Mouse (Mus musculus) left cerebral cortex, adult 8-10 months (tissue): ENCODE results near the gene Rnase11. TPM values are rescaled to one million over a fixed set of nuclear protein-coding genes. Genes with fewer than 3 reads are reported as not detected.
"Not testable (repeated sequence)": the region's sequence is repeated elsewhere in the genome, so short reads cannot be mapped to it uniquely, and the experiment has no call there.

Experiments
- DNase-seq, 2 experiments: peaks; one replicate each; pipeline ENCODE4 v3.0.0; 2022; ENCODE audit warnings: low spot score in 2 of 2
- total RNA-seq, 4 experiments: library from RNA; stranded (reverse); gene quantifications; 2 replicates each; pipeline ENCODE4 v1.2.4; 2022

Gene Rnase11
- total RNA-seq, 4 experiments from 2014 or later = not detected

DNA sequence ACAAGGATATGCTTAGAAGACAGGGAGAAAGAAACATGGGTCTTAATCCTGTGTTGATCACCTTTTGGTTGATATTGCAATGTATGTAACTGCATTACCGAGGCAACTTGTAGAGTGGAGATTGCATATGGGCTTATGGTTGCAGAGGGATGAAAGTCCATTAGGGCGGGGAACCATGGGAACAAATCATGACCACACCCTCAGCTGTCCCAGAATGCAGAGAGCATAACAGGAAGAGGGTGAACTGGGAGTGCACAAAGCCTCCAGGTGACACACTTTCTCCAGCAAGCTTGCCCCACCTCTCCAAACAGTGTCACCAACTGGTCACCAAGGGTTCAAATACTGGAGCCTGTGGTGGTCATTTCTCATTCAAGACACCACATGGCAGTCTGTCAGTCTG is 31.1 kb upstream of the Rnase11 start:
- no peak for DNase-seq

DNA sequence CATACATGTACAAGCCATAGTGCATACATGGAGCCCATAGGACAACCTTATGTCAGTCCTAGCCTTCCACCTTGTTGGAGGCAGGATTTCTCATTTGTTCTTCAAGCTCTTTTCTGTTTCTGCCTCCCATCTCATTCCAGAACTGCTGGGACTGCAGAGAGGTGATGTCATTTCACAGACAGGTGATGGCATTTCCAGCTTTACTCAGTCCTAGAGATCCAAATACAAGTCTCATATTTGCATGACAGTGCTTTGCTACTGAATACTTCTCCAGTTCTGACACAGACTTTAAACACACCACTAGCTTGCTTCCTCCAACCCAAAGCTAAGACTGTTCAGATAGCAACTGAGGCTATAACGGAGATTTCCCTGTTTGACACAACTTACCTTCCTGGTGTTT is 29.2 kb upstream of the Rnase11 start:
- no peak for DNase-seq

DNA sequence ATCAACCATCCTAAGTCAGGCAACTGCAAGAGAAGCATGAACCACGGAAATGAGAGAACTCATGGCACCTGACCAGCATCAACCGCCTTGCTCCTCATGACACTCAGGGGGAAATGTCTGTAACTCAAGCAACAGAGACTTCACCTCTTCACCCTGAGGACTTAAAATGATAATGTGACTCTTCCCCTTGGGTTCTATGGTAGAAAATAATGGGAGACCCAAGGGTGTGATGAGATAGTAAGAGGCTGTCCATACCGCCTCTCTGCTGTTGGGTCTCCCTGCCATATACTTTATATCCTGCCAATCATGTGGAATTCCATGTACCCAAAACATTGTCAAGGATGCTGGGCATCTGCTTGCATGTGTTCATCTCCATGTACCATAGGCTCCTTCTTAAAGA is 24.4 kb upstream of the Rnase11 start, which contains the start of gene Olfr750:
Gene Olfr750 (minus strand): TSS at position 101 of the 400 bp plus-strand sequence.
- no peak for DNase-seq

DNA sequence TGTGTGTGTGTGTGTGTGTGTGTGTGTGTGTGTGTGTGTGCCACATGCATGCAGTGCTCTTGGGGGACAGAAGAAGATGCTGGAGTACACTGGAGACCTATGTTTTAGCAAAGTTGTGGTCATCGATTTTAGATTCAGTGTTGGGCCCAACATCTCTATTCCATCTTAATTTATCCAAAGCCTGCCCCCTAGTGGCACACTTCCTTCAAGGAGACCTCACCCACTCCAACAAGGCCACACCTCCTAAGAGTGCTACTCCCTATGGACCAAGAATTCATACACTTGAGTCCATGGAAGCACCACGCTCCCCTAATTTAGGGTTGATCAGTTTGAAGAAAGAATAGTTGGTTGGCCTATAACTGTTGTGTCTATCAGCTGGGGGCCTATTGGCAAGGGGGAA is 19.7 kb upstream of the Rnase11 start:
- DNase-seq = no peak

DNA sequence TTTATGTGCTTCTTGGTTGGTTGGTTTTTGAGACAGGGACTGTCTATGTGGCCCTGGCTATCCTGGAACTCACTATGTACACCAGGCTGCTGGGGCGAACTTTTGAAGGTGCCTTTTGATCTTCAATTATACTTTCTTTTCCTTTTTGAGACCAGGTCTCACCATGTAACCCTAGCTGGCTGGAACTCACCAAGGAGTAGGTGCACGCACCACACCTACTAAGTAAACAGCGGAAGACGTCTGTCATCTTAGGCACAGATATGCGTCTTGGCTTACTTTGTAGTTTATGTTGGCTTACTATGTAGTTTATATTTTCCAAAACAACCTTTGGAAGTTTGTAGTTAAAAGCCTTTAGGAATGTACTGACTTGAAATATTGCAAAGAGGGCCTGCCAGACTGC is 19.0 kb upstream of the Rnase11 start:
- no peak for DNase-seq

DNA sequence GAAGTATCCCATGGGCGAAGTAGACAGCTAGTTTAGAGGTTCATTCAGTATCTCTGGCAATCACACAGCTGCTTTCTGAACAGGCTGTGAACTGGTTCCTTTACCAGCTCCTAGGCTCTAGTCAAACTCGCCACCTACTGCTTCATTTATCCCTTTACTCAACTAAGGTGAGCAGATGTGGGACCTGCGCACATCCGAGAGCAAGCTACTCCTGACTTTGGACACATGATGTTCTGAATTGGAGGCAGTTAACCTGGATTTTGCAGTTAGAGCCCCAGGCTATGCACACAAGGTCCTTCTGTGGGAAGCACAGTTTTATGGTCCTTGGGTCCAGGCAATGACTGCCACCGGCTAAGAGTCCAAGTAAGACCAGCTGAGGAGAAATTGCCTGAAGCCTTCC is 10.8 kb upstream of the Rnase11 start:
- no peak for DNase-seq

DNA sequence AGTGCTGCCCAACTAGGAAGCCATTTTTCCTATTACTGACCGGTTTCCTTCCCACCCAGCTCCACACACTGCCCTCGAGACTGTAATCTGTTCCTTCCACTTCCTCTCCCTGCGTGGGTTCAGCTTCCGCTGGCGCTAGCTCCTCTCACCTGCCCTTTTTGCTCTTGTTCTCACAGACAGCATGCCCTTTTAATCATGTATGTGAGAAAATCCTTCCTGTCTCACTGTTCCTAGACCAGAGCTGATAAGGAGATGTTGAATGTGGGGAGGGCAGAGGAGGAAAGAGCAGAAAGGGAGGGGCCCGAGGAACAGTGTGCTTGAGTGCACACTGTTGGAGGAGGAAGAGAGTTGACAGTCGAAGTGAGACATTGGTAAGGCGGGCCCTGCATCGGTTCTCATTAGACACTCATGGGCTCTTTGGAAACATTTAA is 7.5 kb upstream of the Rnase11 start, which contains the start of gene Rnase12:
Gene Rnase12 (minus strand): TSS at position 261 of the 431 bp plus-strand sequence.
- DNase-seq = no peak

DNA sequence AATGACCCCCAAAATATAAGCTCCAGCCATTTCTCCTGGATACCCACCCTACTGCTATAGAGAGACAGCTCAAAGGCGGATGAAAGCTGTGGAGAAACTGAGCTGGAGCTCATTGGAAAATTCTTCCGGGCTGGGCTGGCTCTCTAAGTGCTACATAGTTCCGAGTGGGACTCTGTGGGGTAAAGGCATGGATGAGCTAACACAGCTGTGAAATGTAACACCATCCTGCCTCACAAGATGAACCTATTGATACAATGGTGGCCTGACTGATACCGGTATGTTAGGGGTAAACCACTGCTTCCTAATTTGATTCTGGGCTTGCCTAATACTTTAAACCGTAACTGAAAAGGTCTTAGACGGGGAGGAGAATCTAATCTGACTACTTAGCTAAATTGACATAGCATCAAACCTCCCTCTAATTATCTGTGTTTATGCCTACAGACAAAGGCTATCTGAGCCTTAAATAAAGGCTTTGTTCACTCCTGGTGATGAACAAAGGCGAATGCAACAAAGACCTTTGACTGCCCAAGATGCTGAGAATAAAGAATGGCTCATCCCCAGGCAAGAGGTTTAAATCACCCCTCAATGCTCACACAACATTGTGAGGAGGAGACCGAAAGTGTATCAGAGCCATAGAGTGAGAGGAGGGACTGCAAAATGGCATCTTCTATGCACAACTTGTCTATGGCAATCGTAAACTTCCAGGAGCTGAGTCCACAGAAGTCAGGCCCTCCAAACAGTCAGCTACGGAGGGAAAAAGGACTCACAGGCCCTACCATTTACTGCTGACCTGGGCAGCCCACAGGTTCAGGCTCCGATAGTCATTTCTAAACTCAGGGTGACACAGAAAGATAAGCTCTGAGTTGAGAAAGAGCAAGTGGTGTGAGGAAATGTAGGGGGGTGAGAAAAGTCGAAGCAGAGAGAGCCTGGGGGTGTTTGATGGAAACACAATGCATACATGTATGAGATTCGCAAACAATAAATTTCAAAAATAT is 4.6 kb upstream of the Rnase11 start:
- DNase-seq = no peak

DNA sequence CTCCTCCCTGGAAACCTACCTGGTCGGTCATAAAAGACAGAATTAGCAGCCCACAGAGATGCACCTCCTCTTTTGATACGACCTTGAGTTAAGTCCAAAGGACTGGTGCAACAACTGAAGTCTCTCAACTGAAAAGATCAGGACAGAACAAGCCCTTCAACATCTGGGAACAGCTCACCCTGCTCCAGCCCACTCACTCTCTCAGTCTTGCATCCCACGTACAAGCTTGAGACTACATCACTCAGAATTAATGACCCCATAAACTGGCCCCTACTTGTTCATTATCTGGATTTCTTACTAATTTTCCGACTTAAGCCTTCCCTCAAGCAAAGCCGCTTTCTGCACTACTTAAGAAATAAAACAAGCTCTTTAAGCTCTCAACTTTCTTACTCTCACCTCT is 3.2 kb upstream of the Rnase11 start:
- no peak for DNase-seq

DNA sequence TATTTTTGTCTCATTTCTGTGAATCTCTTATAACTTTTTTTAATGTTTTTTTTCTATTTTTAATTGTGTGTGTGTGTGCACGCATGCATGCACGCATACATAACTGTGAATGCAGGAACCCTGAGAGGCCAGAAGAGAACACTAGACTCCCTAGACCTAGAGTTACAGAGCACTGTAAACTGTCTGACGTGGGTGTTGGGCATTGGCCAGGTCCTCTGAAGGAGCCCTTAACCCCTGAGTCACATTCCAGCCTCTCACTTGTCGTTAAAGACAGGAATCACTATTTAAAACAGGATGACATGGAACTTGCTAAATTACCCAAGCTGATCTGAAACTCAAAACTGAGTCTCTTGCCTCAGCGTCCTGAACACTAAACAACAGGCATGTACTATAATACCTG is 2.0 kb upstream of the Rnase11 start:
- DNase-seq = no peak

DNA sequence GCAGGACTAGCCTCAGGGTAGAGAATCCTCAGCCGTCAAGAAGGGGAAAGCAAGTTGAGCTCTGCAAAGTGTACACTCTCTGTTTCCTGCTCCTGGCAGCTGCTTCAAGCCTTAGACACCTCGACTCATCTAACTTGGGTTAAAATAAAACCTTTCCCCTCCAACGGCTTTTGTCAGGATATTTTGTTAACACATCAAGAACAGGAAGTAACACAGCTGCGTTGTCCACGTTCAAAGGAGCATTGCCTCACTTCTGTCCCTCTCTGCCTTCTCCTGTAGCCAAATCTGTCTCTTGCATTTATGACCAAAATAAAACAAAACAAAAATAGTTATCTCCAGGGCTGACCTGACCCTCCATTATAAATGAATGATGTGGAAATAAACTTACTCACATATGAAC is 2.1 kb downstream of the Rnase11 start:
- DNase-seq = no peak

DNA sequence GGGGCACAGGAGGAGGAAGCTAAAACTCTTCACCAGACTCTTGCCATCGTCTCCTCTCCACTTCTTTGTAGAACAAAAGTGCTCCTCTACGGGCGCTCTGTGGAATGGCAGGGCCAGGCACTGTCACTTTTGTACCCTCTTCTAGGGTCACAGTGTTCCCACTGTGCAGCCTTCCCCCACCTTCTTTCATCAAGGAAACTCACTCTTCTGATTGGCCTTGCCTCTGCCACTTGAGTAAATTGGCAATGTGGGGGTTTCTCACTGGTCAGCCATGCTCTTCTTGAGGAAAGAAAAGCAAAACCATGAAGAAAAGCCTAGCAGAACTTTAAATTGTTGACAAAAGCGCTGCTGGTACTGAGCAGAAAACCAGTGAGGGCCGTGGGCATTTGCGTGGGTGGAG is 8.2 kb downstream of the Rnase11 start, which contains the start of gene Rnase9:
Gene Rnase9 (minus strand): TSS at position 101 of the 400 bp plus-strand sequence.
- DNase-seq = no peak

DNA sequence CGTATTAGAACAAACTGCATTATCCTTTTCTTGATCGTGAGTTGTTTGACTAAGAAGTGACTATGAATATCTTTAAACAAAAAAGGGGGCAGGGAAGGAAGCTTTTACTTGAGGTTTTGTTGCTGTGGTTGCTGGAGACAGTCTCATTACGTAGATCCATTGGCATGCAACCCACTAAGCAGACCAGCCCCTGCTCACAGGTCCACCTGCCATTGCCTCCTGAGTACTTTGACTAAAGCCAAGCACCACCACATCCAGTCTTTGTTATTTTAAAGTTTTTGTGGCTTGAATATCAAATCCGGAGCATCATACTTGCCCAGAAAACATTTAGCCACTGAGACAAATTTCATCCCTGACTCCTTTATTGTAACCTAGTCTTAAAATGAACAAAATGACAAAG is 13.7 kb downstream of the Rnase11 start:
- no peak for DNase-seq

DNA sequence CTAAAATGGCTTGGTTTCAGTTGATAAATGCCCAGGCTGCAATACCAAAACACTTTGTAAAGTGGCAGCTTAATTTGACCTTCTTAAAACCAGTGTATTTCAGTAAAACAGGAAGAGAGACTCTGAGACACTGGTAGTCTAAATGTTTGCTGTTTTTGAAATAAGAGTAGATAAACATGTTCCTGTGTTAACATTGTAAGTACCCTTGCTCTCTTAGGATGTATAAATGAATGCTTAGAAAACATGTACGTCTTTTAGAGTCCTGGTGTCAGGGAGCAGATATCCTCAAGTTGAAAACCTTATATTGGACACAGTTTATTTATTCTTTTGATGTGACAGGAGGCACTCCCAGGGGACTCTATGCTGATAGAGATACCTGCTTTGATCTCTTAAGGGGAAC is 14.8 kb downstream of the Rnase11 start:
- DNase-seq = no peak

DNA sequence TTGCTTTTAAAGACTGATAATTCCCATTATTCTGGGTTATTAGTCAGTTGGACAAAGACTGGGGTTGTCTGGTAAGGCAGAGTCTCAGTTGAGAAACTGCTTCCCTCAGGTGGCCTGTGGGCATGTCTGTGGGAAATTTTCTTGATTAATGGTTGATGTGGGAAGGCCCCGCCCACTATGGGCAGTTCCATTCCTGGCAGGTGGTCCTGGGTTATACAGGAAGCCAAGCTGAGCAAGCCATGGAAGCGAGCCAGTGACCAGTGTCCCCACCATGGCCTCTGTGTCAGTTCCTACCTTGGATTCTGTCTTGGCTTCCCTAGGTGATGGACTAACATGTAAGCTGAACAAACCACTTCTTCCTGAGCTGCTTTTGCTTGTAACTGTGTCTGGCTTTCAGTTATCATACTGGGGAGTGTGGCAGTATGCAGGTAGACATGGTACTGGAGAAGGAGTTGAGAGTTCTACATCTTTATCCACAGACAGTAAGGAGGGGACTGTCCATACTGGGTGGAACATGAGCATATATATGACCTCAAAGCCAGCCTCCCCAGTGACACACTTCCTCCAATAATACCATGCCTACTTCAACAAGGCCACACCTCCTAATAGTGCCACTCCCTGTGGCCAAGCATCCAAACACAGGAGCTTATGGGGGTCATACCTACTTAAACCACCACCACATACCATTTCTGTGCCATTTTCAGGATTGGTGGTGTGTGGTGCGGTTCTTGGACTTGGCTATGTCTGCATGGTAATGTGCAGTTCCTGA is 22.4 kb downstream of the Rnase11 start:
- no peak for DNase-seq

DNA sequence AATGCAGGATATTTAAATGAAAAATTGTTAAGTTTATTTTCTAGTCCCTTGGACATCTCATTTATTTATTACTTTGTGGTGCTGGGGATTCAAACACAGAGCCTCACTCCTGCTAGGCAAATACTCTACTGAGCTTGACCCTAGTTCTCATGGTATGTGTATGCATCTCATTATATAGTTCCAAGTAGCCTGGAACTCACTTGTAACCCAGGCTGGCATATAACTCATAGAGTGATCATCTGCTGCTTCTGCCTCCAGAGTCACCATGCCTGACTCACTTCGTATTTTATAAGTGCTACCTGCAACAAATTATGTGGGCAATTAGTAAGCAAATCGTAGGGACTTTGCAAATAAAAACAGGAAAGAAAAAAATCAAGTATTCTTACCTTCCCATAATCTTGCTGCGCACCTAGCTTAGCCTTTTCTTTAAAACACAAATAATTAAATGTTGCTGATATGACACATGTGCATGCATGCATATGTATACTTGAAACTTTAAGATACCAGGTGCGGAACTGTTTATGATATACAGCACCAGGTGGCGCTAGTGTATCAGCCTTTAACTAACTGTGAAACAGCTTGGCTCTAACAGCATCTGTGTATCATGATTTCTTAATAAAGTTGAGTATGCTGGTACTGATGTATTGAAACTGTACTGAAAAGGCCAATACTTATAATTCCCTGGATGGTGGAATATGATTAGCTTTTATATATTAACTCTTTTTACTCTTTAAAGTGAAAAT is 23.4 kb downstream of the Rnase11 start:
- DNase-seq = peak; percentile 17 to 23

DNA sequence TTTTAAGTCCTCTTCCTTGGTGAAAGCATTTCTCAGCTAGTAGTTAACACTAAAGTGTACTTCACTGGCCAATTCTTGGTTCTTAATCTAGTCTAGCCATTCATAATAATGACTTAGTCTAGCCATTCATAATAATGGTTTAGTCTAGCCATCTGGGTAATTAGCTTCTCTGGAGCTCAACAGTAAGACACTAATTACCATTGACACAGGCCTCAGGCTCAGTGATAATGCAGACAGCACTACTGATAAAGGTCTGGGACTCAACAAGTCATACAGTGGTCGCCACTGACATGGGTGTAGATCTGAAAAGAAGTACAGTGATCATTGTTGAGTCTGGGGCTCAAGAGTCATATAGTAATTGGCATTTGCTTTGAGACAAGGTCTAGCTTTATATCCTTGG is 25.1 kb downstream of the Rnase11 start:
- no peak for DNase-seq

DNA sequence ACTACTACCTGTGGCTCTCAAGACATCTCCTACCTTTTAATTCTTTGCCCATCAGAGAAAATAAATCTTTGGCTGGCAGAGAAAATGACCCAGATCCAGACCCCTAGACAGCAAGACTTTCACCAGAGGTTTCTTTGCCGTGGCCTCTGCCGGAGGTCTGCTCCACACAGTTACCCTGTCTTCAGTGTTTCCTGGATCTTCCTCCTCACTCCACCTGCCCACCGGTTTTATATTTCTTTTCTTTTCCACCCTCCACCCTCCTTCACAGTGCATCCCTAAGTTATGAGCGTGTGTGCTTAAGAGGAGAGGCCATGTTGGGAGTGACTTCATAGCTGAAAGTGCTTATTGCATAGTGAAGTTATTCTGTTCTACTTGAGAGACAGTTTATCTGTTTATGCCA is 26.5 kb downstream of the Rnase11 start:
- no peak for DNase-seq

DNA sequence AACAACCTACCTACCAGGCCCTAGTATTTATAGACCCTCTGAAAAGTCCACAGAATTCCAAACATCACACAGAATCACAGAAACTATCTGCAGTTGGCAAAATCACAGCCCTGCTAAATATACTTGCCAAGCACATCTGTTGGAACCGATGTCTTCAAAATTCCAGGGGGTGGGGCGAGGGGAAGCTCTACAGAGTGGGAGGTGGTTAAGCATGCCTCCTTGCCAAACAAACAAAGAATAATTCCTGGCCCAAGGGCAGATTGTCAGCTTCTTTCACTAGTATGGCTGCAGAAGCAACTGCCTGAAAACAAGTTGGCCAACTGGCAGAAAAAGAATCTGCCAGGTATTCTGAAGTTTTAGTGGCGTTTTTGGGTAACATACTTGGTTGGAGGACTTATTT is 32.7 kb downstream of the Rnase11 start:
- DNase-seq = no peak

DNA sequence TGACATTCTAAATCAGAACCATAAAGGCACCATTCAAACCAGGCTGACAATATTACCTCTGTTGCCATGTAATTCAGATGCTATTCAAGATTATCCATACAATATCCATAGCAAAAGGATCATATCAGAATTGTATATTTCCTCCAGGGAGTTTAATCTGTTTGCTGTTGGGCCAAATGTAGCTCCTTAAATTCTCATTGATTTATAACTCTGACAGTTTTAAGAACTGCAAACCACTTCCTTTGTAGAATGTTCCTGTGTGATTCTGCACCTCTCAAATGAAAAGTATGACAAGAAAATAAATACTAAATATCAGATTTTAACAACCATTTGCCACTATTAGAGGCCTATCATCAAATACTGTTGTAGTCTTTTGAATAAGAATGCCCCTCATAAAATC is 34.2 kb downstream of the Rnase11 start:
- no peak for DNase-seq

DNA sequence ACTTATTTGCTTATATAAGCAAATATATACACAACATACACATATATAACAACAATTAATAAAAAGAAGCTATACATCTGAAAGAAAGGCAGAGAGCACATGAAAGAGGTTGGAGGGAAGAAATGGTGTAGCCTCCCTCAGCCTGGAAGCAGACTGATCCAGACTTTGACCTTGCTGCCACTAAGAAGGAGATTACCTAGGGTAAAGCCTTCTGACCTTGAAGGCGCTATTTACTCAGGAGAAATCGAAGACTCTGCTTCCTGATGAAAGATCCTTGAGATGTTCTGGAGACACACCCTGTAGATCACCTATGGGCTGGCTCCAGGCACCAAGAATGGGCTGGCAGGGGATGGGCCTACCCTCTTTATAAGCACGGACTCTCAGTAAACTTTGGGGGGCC is 35.2 kb downstream of the Rnase11 start:
- not testable (repeated sequence) for DNase-seq
